Mouse (Mus musculus) mammary gland, adult 2 months (tissue): Measurements from ENCODE around the gene Mogat2. TPM values are rescaled to one million over a fixed set of nuclear protein-coding genes. Genes with fewer than 3 reads are reported as not detected.

Source experiments
- polyA plus RNA-seq: library from polyadenylated mRNA; depleted of rRNA; stranded (reverse); fragments of >200 nt; gene quantifications from 2 replicates; pipeline ENCODE4 v1.2.3, GENCODE M21; 2012; ENCODE audit warnings: low replicate concordance; rRNA removed

Gene Mogat2
- 5.5 and 13.1 TPM in 2 replicates for polyA plus RNA-seq

GRCm38 (mm10) chr7:99238417-99238816 is at the start of gene Mogat2:
Gene Mogat2, minus strand, starts transcription at chr7:99238619.

GRCm38 (mm10) chr7:99267251-99267896 is 29.0 kb upstream of the Mogat2 start, which contains the start of gene Map6:
Gene Map6, plus strand, starts transcription at chr7:99267447.

GRCm38 (mm10) chr7:99182432-99183172 is 55.8 kb downstream of the Mogat2 start, which contains the start of gene Dgat2:
Gene Dgat2, minus strand, starts transcription at chr7:99182719.

Other genes with a start within 250 kb of the Mogat2 start
- gene Uvrag, start 97.5 kb downstream of the Mogat2 start, polyA plus RNA-seq = 14.4 and 112 TPM in 2 replicates
- 1,800 and 2,089 TPM in 2 replicates for gene Dgat2, start 55.9 kb downstream of the Mogat2 start, polyA plus RNA-seq
- 10.1 and 11.3 TPM in 2 replicates for gene Map6, start 28.8 kb upstream of the Mogat2 start, polyA plus RNA-seq
- gene Serpinh1, start 114.6 kb upstream of the Mogat2 start, polyA plus RNA-seq = 471 and 781 TPM in 2 replicates
- gene Gdpd5, start 142.8 kb upstream of the Mogat2 start, polyA plus RNA-seq = 17.7 and 28.7 TPM in 2 replicates
- gene Klhl35, start 227.4 kb upstream of the Mogat2 start, polyA plus RNA-seq = 0.60 and 1.8 TPM in 2 replicates
- 244 and 316 TPM in 2 replicates for gene Rps3, start 245.1 kb upstream of the Mogat2 start, polyA plus RNA-seq